Mouse (Mus musculus): ENCODE data around the gene Epor. TPM values are rescaled to one million over a fixed set of nuclear protein-coding genes. Genes with fewer than 3 reads are reported as not detected.

Epor gene
- polyA plus RNA-seq (2015; fragmentation: Nextera tagmentation; extraction: Ambion mirVana), result 2.1 and 2.8 TPM in 2 replicates

- peaks cover 59% of the 10 kb centered on the region for H3K27me3 ChIP-seq
- 16% methylated on average over 8 of the region's 8 CpGs for WGBS
- peak within 1 kb of the TSS; percentile 61 for H3K4me2 ChIP-seq
- peak within 1 kb of the TSS; percentile 35 for H3K4me3 ChIP-seq
- H3K9ac ChIP-seq, result peak within 1 kb of the TSS; percentile 59
- H3K9me3 ChIP-seq, result no peaks in the 10 kb centered on the region
- H3K27ac ChIP-seq (replicated peaks), result no peak within 1 kb of the TSS
- peaks cover 33% of the 10 kb centered on the region for H3K4me1 ChIP-seq (replicated peaks)
- 0 out of 2 replicates have a peak, but pooled peaks have one; percentile 16 for ATAC-seq (ENCODE audit: low read depth)
- no peaks in the 10 kb centered on the region for H3K36me3 ChIP-seq
Measured at GRCm38 (mm10) chr9:21963417-21963816, at the start of gene Epor. Gene Epor, minus strand, starts transcription at chr9:21963506.

GRCm38 (mm10) chr9:22012731-22013130 is 49.4 kb upstream of the Epor start:
- Histone ChIP-seq H3K27ac (replicated peaks) (no peak overlapping the region; the same call in 1 of the 2 replicates), H3K4me2 (no peak overlapping the region), H3K36me3 (peaks cover 90% of the 10 kb centered on the region), H3K9ac (no peak overlapping the region), H3K9me3 (no peaks in the 10 kb centered on the region), H3K27me3 (no peaks in the 10 kb centered on the region), H3K4me3 (no peak overlapping the region), H3K4me1 (replicated peaks) (peaks cover 20% of the 10 kb centered on the region)
- 89% methylated on average over 13 of the region's 13 CpGs for WGBS
- no peak for ATAC-seq (ENCODE audit: low read depth)

GRCm38 (mm10) chr9:22011055-22011454 is 47.7 kb upstream of the Epor start:
- peaks cover 93% of the 10 kb centered on the region for H3K36me3 ChIP-seq
- no peaks in the 10 kb centered on the region for H3K27me3 ChIP-seq
- H3K9me3 ChIP-seq, result no peaks in the 10 kb centered on the region
- H3K9ac ChIP-seq, result 0 out of 2 replicates have a peak overlapping the region, but pooled peaks have one; percentile 17
- no peak overlapping the region for H3K4me3 ChIP-seq
- ATAC-seq (ENCODE audit: low read depth), result peak; percentile 17; the same call in 1 of the 2 replicates
- 86% methylated on average over 5 of the region's 5 CpGs for WGBS
- H3K27ac ChIP-seq (replicated peaks), result no peak overlapping the region
- H3K4me1 ChIP-seq (replicated peaks), result peaks cover 33% of the 10 kb centered on the region
- no peak overlapping the region for H3K4me2 ChIP-seq

GRCm38 (mm10) chr9:22004546-22004945 is 41.2 kb upstream of the Epor start:
- Histone ChIP-seq H3K9ac (no peak overlapping the region), H3K4me2 (peak overlapping the region; percentile 94), H3K4me1 (replicated peaks) (peaks cover 50% of the 10 kb centered on the region), H3K27ac (replicated peaks) (no peak overlapping the region), H3K27me3 (no peaks in the 10 kb centered on the region), H3K4me3 (peak overlapping the region; percentile 75), H3K36me3 (peaks cover 58% of the 10 kb centered on the region), H3K9me3 (no peaks in the 10 kb centered on the region)
- WGBS, result 96% methylated on average over 12 of the region's 12 CpGs
- no peak for ATAC-seq (ENCODE audit: low read depth)

GRCm38 (mm10) chr9:22003163-22003554 is 39.9 kb upstream of the Epor start:
- Histone ChIP-seq H3K4me3 (peak overlapping the region; percentile 75), H3K4me1 (replicated peaks) (peaks cover 50% of the 10 kb centered on the region), H3K27me3 (no peaks in the 10 kb centered on the region), H3K36me3 (peaks cover 44% of the 10 kb centered on the region), H3K9ac (peak overlapping the region; percentile 83), H3K4me2 (peak overlapping the region; percentile 94), H3K9me3 (no peaks in the 10 kb centered on the region), H3K27ac (replicated peaks) (peak overlapping the region; percentile 81)
- under 1% methylated on average over 18 of the region's 18 CpGs for WGBS
- peak; percentile 37 for ATAC-seq (ENCODE audit: low read depth)

- Histone ChIP-seq H3K4me3 (peak within 1 kb of the TSS; percentile 75), H3K9ac (peak within 1 kb of the TSS; percentile 83), H3K9me3 (no peaks in the 10 kb centered on the region), H3K4me1 (replicated peaks) (peaks cover 50% of the 10 kb centered on the region), H3K27me3 (no peaks in the 10 kb centered on the region), H3K4me2 (peak within 1 kb of the TSS; percentile 94), H3K36me3 (peaks cover 37% of the 10 kb centered on the region), H3K27ac (replicated peaks) (peak within 1 kb of the TSS; percentile 81)
- WGBS, result 6% methylated on average over 57 of the region's 57 CpGs
- peak; percentile 99 for ATAC-seq (ENCODE audit: low read depth)
Measured at GRCm38 (mm10) chr9:22002194-22003162, 39.2 kb upstream of the Epor start, which contains the start of the genes Ccdc151 and Prkcsh. Gene Ccdc151, minus strand, starts transcription at chr9:22002634. Gene Prkcsh, plus strand, starts transcription at chr9:22002806.

GRCm38 (mm10) chr9:22001633-22002032 is 38.3 kb upstream of the Epor start:
- H3K27ac ChIP-seq (replicated peaks), result peak overlapping the region; percentile 77

GRCm38 (mm10) chr9:22000296-22000695 is 37.0 kb upstream of the Epor start:
- H3K9me3 ChIP-seq, result no peaks in the 10 kb centered on the region
- H3K4me2 ChIP-seq, result no peak overlapping the region
- no peak for ATAC-seq (ENCODE audit: low read depth)
- H3K27ac ChIP-seq (replicated peaks), result no peak overlapping the region
- H3K4me3 ChIP-seq, result no peak overlapping the region
- no peaks in the 10 kb centered on the region for H3K27me3 ChIP-seq
- H3K4me1 ChIP-seq (replicated peaks), result peaks cover 29% of the 10 kb centered on the region
- H3K9ac ChIP-seq, result no peak overlapping the region
- peaks cover 15% of the 10 kb centered on the region for H3K36me3 ChIP-seq
- 98% methylated on average over 6 of the region's 6 CpGs for WGBS

More at GRCm38 (mm10) chr9:22001633-22002032, 38.3 kb upstream of the Epor start:
- H3K4me1 ChIP-seq (replicated peaks), result peaks cover 43% of the 10 kb centered on the region
- peak overlapping the region; percentile 62 for H3K4me2 ChIP-seq
- H3K9me3 ChIP-seq, result no peaks in the 10 kb centered on the region
- H3K36me3 ChIP-seq, result peaks cover 29% of the 10 kb centered on the region
- peak overlapping the region; percentile 75; the same call in 1 of the 2 replicates for H3K4me3 ChIP-seq
- WGBS, result 84% methylated on average over 4 of the region's 4 CpGs
- H3K27me3 ChIP-seq, result no peaks in the 10 kb centered on the region
- 0 out of 2 replicates have a peak overlapping the region, but pooled peaks have one; percentile 43 for H3K9ac ChIP-seq
- no peak for ATAC-seq (ENCODE audit: low read depth)

- no peak overlapping the region for H3K4me3 ChIP-seq
- 86% methylated on average over 3 of the region's 3 CpGs for WGBS
- H3K27ac ChIP-seq (replicated peaks), result no peak overlapping the region
- H3K9ac ChIP-seq, result no peak overlapping the region
- peaks cover 15% of the 10 kb centered on the region for H3K27me3 ChIP-seq
- H3K4me2 ChIP-seq, result no peak overlapping the region
- ATAC-seq (ENCODE audit: low read depth), result no peak
- H3K36me3 ChIP-seq, result no peaks in the 10 kb centered on the region
- no peaks in the 10 kb centered on the region for H3K4me1 ChIP-seq (replicated peaks)
- H3K9me3 ChIP-seq, result no peaks in the 10 kb centered on the region
Measured at GRCm38 (mm10) chr9:21996178-21996867, 33.0 kb upstream of the Epor start.

GRCm38 (mm10) chr9:21992227-21992626 is 28.9 kb upstream of the Epor start:
- Histone ChIP-seq H3K9me3 (no peaks in the 10 kb centered on the region), H3K4me3 (no peak overlapping the region), H3K4me2 (no peak overlapping the region), H3K36me3 (no peaks in the 10 kb centered on the region), H3K27ac (replicated peaks) (no peak overlapping the region), H3K9ac (no peak overlapping the region), H3K27me3 (peaks cover 56% of the 10 kb centered on the region), H3K4me1 (replicated peaks) (peaks cover 28% of the 10 kb centered on the region)
- ATAC-seq (ENCODE audit: low read depth), result no peak
- WGBS, result 86% methylated on average over 4 of the region's 4 CpGs

- under 1% methylated on average over 41 of the region's 42 CpGs for WGBS
Measured at GRCm38 (mm10) chr9:21989230-21990110, 26.2 kb upstream of the Epor start, which contains the start of gene Rgl3. Gene Rgl3, minus strand, starts transcription at chr9:21989446.

More at GRCm38 (mm10) chr9:21989230-21990110, 26.2 kb upstream of the Epor start, which contains the start of gene Rgl3:
- H3K4me1 ChIP-seq (replicated peaks), result peaks cover 28% of the 10 kb centered on the region
- peak; percentile 62 for ATAC-seq (ENCODE audit: low read depth)
- H3K9me3 ChIP-seq, result no peaks in the 10 kb centered on the region
- peaks cover 68% of the 10 kb centered on the region for H3K27me3 ChIP-seq
- H3K27ac ChIP-seq (replicated peaks), result no peak within 1 kb of the TSS
- H3K4me3 ChIP-seq, result peak within 1 kb of the TSS; percentile 32
- H3K4me2 ChIP-seq, result peak within 1 kb of the TSS; percentile 64
- H3K36me3 ChIP-seq, result no peaks in the 10 kb centered on the region
- H3K9ac ChIP-seq, result peak within 1 kb of the TSS; percentile 60

Data from neural tube, embryonic 13.5 days (tissue).